Mouse (Mus musculus) midbrain, embryonic 14.5 days (tissue): ENCODE results near the gene Dennd1b. TPM values are rescaled to one million over a fixed set of nuclear protein-coding genes. Genes with fewer than 3 reads are reported as not detected.

Source experiments
- ATAC-seq: fragments of 200-750 bp; cut with Nextera tagmentation; 2 replicates; pipeline ENCODE4 v1.8.0; 2017; ENCODE audit warnings: moderate number of reproducible peaks, moderate library complexity; ENCODE audit not compliant: low FRiP score, low TSS enrichment
- DNase-seq: peaks from one replicate; pipeline ENCODE4 v3.0.0-alpha.2; 2015
- H3K27ac ChIP-seq: fragments of 300-500 bp; sonication (generic); replicated peaks from 2 replicates; pipeline ENCODE4 v1.5.1; 2014; ENCODE audit warnings: mild to moderate bottlenecking, low read depth, low read length, moderate library complexity
- H3K27me3 ChIP-seq: fragments of 300-500 bp; sonication (generic); 2 replicates; pipeline ENCODE4 v1.6.1; 2014; ENCODE audit warnings: low read length, control low read depth, mixed read lengths; ENCODE audit not compliant: control insufficient read depth, insufficient read depth
- H3K36me3 ChIP-seq: fragments of 300-500 bp; sonication (generic); 2 replicates; pipeline ENCODE4 v1.6.1; 2014; ENCODE audit warnings: low read length, control low read depth; ENCODE audit not compliant: control insufficient read depth, insufficient read depth
- H3K4me1 ChIP-seq: fragments of 300-500 bp; sonication (generic); 2 replicates; pipeline ENCODE4 v1.6.1; 2014; ENCODE audit warnings: mild to moderate bottlenecking, antibody characterized with exemption, low read length, control low read depth; ENCODE audit not compliant: control insufficient read depth, insufficient read depth
- H3K4me2 ChIP-seq: fragments of 300-500 bp; sonication (generic); 2 replicates; pipeline ENCODE4 v1.6.1; 2014; ENCODE audit warnings: mild to moderate bottlenecking, low read length, moderate library complexity
- H3K4me3 ChIP-seq: fragments of 300-500 bp; sonication (generic); replicated peaks from 2 replicates; pipeline ENCODE4 v1.5.1; 2014; ENCODE audit warnings: low read depth, low read length
- H3K9ac ChIP-seq: fragments of 300-500 bp; sonication (generic); replicated peaks from 2 replicates; pipeline ENCODE4 v1.6.1; 2014; ENCODE audit warnings: mild to moderate bottlenecking, low read length, moderate library complexity
- H3K9me3 ChIP-seq: fragments of 300-500 bp; sonication (generic); 2 replicates; pipeline ENCODE4 v1.6.1; 2016; ENCODE audit warnings: low read length, control low read depth, mixed read lengths; ENCODE audit not compliant: control insufficient read depth
- WGBS: fragments of 180-500 bp; shearing (Covaris S2); extraction: QIAGEN DNeasy Blood & Tissue Kit; methylation state at CpG from one replicate; pipeline ENCODE4 v1.1.7; 2014; 5-methylcytosine and 5-hydroxymethylcytosine counted together
- polyA plus RNA-seq: library from polyadenylated mRNA; unstranded; fragments of >200 nt; fragmentation: Nextera tagmentation; extraction: Ambion mirVana; gene quantifications from 2 replicates; pipeline ENCODE4 v1.2.1, GENCODE M21; 2014

The Dennd1b gene
- polyA plus RNA-seq, 1 experiment from 2014 or later, result 15.0 TPM

GRCm38 (mm10) chr1:139223804-139224203 lies 260.6 kb downstream of the Dennd1b start:
- no peaks in the 10 kb centered on the region for H3K4me1 ChIP-seq
- H3K9me3 ChIP-seq, result no peaks in the 10 kb centered on the region
- H3K27ac ChIP-seq, result no peak overlapping the region
- ATAC-seq (no peak), DNase-seq (no peak)
- no peak overlapping the region for H3K9ac ChIP-seq
- H3K36me3 ChIP-seq, result no peaks in the 10 kb centered on the region
- no peaks in the 10 kb centered on the region for H3K27me3 ChIP-seq
- H3K4me3 ChIP-seq, result no peak overlapping the region
- no peak overlapping the region for H3K4me2 ChIP-seq
- 77% methylated on average over 4 of the region's 4 CpGs for WGBS

GRCm38 (mm10) chr1:139224309-139224949 lies 261.2 kb downstream of the Dennd1b start:
- no peak overlapping the region for H3K27ac ChIP-seq
- H3K27me3 ChIP-seq, result no peaks in the 10 kb centered on the region
- no peak overlapping the region for H3K4me3 ChIP-seq
- no peak overlapping the region for H3K9ac ChIP-seq
- H3K36me3 ChIP-seq, result no peaks in the 10 kb centered on the region
- WGBS, result 87% methylated on average over 6 of the region's 6 CpGs
- no peak overlapping the region for H3K4me2 ChIP-seq
- DNase-seq (no peak), ATAC-seq (no peak)
- no peaks in the 10 kb centered on the region for H3K9me3 ChIP-seq
- no peaks in the 10 kb centered on the region for H3K4me1 ChIP-seq

Other genes with a start within 250 kb of the Dennd1b start
- 114 and 129 TPM in 2 replicates for gene Lhx9, start 114.9 kb upstream of the Dennd1b start, polyA plus RNA-seq
- gene 2310009B15Rik, start 106.6 kb upstream of the Dennd1b start, polyA plus RNA-seq, result 47.4 and 52.1 TPM in 2 replicates